Mouse (Mus musculus) CH12.LX (cell line): ENCODE data around the gene AB124611.

ENCODE experiments used
- BHLHE40 ChIP-seq: IDR thresholded peaks from 2 replicates; pipeline ENCODE4 v1.6.1; 2011; ENCODE audit warnings: mild to moderate bottlenecking, low read depth, low read length, improper control_type of control experiment
- CTCF ChIP-seq, 2 experiments: IDR thresholded peaks in 1 of 2; conservative IDR thresholded peaks in 1 of 2; 2 replicates each; pipeline ENCODE4 v1.5.1; 2011 to 2012; ENCODE audit warnings: low read depth in 2 of 2, low read length in 2 of 2, improper control_type of control experiment in 1 of 2, inconsistent platforms in 1 of 2, mild to moderate bottlenecking in 1 of 2, moderate library complexity in 1 of 2
- EP300 ChIP-seq: IDR thresholded peaks from 2 replicates; pipeline ENCODE4 v1.6.1; 2011; ENCODE audit warnings: low read length, improper control_type of control experiment
- JUND ChIP-seq: conservative IDR thresholded peaks from 2 replicates; pipeline ENCODE4 v1.6.1; 2011; ENCODE audit warnings: low read depth, low read length, improper control_type of control experiment
- MAFK ChIP-seq: IDR thresholded peaks from 2 replicates; pipeline ENCODE4 v1.6.1; 2011; ENCODE audit warnings: low read length, improper control_type of control experiment; ENCODE audit not compliant: insufficient replicate concordance
- MAZ ChIP-seq: IDR thresholded peaks from 2 replicates; pipeline ENCODE4 v1.6.1; 2012; ENCODE audit warnings: low read depth, mild to moderate bottlenecking, inconsistent platforms, low read length, improper control_type of control experiment, moderate library complexity
- POLR2A ChIP-seq: IDR thresholded peaks from 2 replicates; pipeline ENCODE4 v1.6.1; 2011; ENCODE audit warnings: low read depth, mild to moderate bottlenecking, improper control_type of control experiment, low read length
- POLR2AphosphoS2 ChIP-seq: IDR thresholded peaks from 2 replicates; pipeline ENCODE4 v1.6.1; 2011; ENCODE audit warnings: low read depth, low read length, improper control_type of control experiment
- RAD21 ChIP-seq: IDR thresholded peaks from 2 replicates; pipeline ENCODE4 v1.6.1; 2011; ENCODE audit warnings: low read depth, mild to moderate bottlenecking, low read length, improper control_type of control experiment, moderate library complexity
- TBP ChIP-seq: conservative IDR thresholded peaks from 2 replicates; pipeline ENCODE4 v1.6.1; 2011; ENCODE audit warnings: low read depth, low read length, improper control_type of control experiment
- UBTF ChIP-seq: IDR thresholded peaks from 2 replicates; pipeline ENCODE4 v1.6.1; 2012; ENCODE audit warnings: low read depth, mild to moderate bottlenecking, inconsistent platforms, low read length, improper control_type of control experiment, moderate library complexity
- USF2 ChIP-seq: conservative IDR thresholded peaks from 2 replicates; pipeline ENCODE4 v1.6.1; 2011; ENCODE audit warnings: low read depth, low read length, improper control_type of control experiment
- ZMIZ1 ChIP-seq: IDR thresholded peaks from 2 replicates; pipeline ENCODE4 v1.6.1; 2012; ENCODE audit warnings: low read depth, mild to moderate bottlenecking, inconsistent platforms, low read length, improper control_type of control experiment
- ZNF384 ChIP-seq: IDR thresholded peaks from 2 replicates; pipeline ENCODE4 v1.6.1; 2012; ENCODE audit warnings: low read depth, low read length, improper control_type of control experiment, inconsistent platforms

DNA sequence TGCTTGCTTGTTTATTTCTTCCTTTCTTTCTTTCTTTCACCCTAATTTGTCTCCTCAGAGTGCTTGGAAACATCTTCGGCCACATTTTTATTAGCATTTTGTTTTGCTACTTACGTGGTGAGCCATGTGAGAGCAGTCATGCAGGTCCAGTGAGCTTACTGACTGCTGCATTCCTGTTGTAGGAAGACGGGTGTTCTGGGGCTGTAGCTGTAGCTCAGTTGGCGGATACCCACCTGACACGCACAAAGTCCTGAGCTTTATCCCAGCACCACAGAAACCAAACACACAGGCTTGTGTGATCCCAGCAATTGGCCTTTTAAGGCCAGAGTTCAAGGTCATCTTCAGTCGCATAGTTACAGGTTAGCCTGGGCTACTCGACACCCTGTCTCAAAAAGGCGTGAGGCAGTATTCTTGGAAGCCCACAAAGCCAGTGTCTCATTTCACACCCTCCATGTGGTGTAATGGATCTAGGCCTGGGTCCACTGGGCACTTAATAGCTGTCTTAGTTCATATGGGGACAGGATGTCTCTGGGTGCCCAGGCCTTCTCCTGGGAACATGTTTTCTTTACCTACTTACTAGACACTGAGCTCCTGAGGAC lies 42.8 kb downstream of the AB124611 start:
- no peak for TF ChIP-seq EP300
- no peak for TF ChIP-seq MAZ
- no peak for TF ChIP-seq BHLHE40
- TF ChIP-seq UBTF = no peak
- TF ChIP-seq CTCF (conservative IDR thresholded peaks at IDR 0.05 in 1 of 2, IDR thresholded peaks at IDR 0.05 in 1 of 2; ENCODE audit: low read depth in 2 of 2, low read length in 2 of 2) = no peak
- TF ChIP-seq ZNF384 = no peak
- no peak for TF ChIP-seq USF2
- no peak for TF ChIP-seq RAD21
- no peak for TF ChIP-seq POLR2A
- TF ChIP-seq JUND = no peak
- TF ChIP-seq ZMIZ1 = no peak
- TF ChIP-seq MAFK = no peak
- TF ChIP-seq TBP = no peak
- TF ChIP-seq POLR2AphosphoS2 = no peak
